Mouse (Mus musculus): Measurements from ENCODE around the gene Plcg1.

GRCm38 (mm10) chr2:160802326-160802725 is 71.2 kb downstream of the Plcg1 start:
- no peak for TF ChIP-seq CTCF (IDR thresholded peaks at IDR 0.05; ENCODE audit: low read depth)
- no peak for TF ChIP-seq EP300 (IDR thresholded peaks at IDR 0.05; ENCODE audit: low read depth)

All from heart, postnatal 0 days (tissue).